Mouse (Mus musculus): ENCODE data around the gene Ccnl1.

- TF ChIP-seq POLR2A (IDR thresholded peaks at IDR 0.05; ENCODE audit: extremely low read depth, insufficient read depth, low read length): no peak
- TF ChIP-seq CTCF (IDR thresholded peaks at IDR 0.05; ENCODE audit: extremely low read depth, insufficient read depth, low read length): no peak
These were observed 26.5 kb downstream of the Ccnl1 start for GRCm38 (mm10) chr3:65931542-65931941.

All from cortical plate, adult 2 months (tissue).